Mouse (Mus musculus) induced T-regulatory cell, adult 2 months (primary cell): ENCODE results near the gene Gm5890.
"Not testable (repeated sequence)": the region's sequence is repeated elsewhere in the genome, so short reads cannot be mapped to it uniquely, and the experiment has no call there.

Experiments
- DNase-seq: peaks from one replicate; pipeline ENCODE4 v3.0.0-alpha.2; 2012; ENCODE audit warnings: low read depth

Gm5890 gene

DNA sequence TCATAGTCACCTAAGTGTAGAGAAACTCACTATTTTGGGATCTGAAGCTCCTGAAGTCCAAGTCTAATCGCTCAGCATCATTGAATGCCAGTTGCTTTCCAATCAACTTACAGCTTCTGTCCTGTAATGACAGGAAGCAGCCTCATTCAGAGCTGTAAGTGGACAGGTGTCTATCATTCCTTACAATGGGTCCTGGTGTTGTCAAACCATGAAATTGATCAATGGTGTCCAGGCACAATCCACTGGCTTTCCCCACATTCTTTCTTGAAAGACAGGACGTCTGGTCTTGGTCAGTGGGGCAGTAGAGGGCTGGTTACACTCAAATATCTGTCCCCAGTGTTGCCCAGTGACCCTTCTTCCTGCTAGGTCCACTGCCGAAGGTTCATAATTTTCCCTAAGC lies at the start of gene Gm5890:
TSS of gene Gm5890 (minus strand) at position 101 of the 400 bp plus-strand sequence.
- not testable (repeated sequence) for DNase-seq

DNA sequence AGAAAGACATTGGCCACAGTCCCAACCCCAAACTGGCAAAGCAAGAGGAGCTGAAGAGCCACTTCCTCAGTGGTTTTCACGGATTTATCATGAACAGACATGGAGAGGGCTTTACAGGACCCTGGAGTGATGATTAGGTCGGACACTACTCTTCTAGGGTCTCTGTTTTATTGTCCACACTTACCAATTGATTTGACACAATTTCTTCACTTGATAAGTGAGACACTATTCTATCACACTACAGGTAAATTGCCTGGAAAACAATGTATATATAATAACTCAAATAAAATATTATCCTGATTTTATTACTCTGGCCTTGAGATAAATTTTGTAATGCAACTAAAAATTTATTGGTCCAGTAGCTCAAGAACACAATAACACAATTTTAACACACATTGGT lies 28.9 kb downstream of the Gm5890 start, which contains the start of gene Gm4498:
TSS of gene Gm4498 (minus strand) at position 101 of the 400 bp plus-strand sequence.
- not testable (repeated sequence) for DNase-seq
